Mouse (Mus musculus) neural tube, embryonic 11.5 days (tissue): ENCODE results near the gene Tnf. TPM values are rescaled to one million over a fixed set of nuclear protein-coding genes. Genes with fewer than 3 reads are reported as not detected.

Source experiments
- ATAC-seq: fragments of 200-750 bp; cut with Nextera tagmentation; 2 replicates; pipeline ENCODE4 v1.8.0; 2017; ENCODE audit warnings: moderate number of reproducible peaks, mild to moderate bottlenecking, moderate TSS enrichment, moderate library complexity; ENCODE audit not compliant: insufficient read depth, low FRiP score, low TSS enrichment
- DNase-seq: peaks from one replicate; pipeline ENCODE4 v3.0.0-alpha.2; 2015; ENCODE audit warnings: low spot score
- H3K27ac ChIP-seq: fragments of 300-500 bp; sonication (generic); 2 replicates; pipeline ENCODE4 v1.5.1; 2014; ENCODE audit warnings: low read depth, mild to moderate bottlenecking, low read length
- H3K27me3 ChIP-seq: fragments of 300-500 bp; sonication (generic); 2 replicates; pipeline ENCODE4 v1.6.1; 2014; ENCODE audit warnings: mild to moderate bottlenecking, low read length, mixed read lengths; ENCODE audit not compliant: control insufficient read depth, insufficient read depth
- H3K36me3 ChIP-seq: fragments of 300-500 bp; sonication (generic); 2 replicates; pipeline ENCODE4 v1.6.1; 2014; ENCODE audit warnings: mild to moderate bottlenecking, low read length, moderate library complexity, mixed read lengths; ENCODE audit not compliant: control insufficient read depth, insufficient read depth
- H3K4me1 ChIP-seq: fragments of 300-500 bp; sonication (generic); 2 replicates; pipeline ENCODE4 v1.6.1; 2014; ENCODE audit warnings: low read length, mixed read lengths; ENCODE audit not compliant: control insufficient read depth, insufficient read depth
- H3K4me2 ChIP-seq: fragments of 300-500 bp; sonication (generic); 2 replicates; pipeline ENCODE4 v1.6.1; 2014; ENCODE audit warnings: low read depth, mild to moderate bottlenecking, moderate library complexity
- H3K4me3 ChIP-seq: fragments of 300-500 bp; sonication (generic); 2 replicates; pipeline ENCODE4 v1.5.1; 2014; ENCODE audit warnings: low read depth, low read length
- H3K9ac ChIP-seq: fragments of 300-500 bp; sonication (generic); 2 replicates; pipeline ENCODE4 v1.6.1; 2014; ENCODE audit warnings: mild to moderate bottlenecking, low read length
- H3K9me3 ChIP-seq: fragments of 300-500 bp; sonication (generic); 2 replicates; pipeline ENCODE4 v1.6.1; 2016; ENCODE audit warnings: low read length; ENCODE audit not compliant: control insufficient read depth
- WGBS: fragments of 180-500 bp; shearing (Covaris S2); extraction: QIAGEN DNeasy Blood & Tissue Kit; methylation state at CpG from one replicate; pipeline ENCODE4 v1.1.7; 2014; 5-methylcytosine and 5-hydroxymethylcytosine counted together
- polyA plus RNA-seq: library from polyadenylated mRNA; unstranded; fragments of >200 nt; fragmentation: Nextera tagmentation; extraction: Ambion mirVana; gene quantifications from 2 replicates; pipeline ENCODE4 v1.2.1, GENCODE M21; 2014

Gene Tnf
- polyA plus RNA-seq, 1 experiment from 2014 or later = 0.16 TPM

GRCm38 (mm10) chr17:35209785-35210535 is 8.2 kb upstream of the Tnf start:
- Histone ChIP-seq H3K36me3 (no peaks in the 10 kb centered on the region), H3K27ac (no peak overlapping the region), H3K9me3 (no peaks in the 10 kb centered on the region), H3K4me2 (no peak overlapping the region), H3K4me3 (no peak overlapping the region), H3K4me1 (no peaks in the 10 kb centered on the region), H3K27me3 (peaks cover 4% of the 10 kb centered on the region; the same call in 1 of the 2 replicates), H3K9ac (no peak overlapping the region)
- no peak for DNase-seq
- ATAC-seq = no peak
- WGBS = 76% methylated on average over 12 of the region's 12 CpGs

- Histone ChIP-seq H3K9ac (0 out of 2 replicates have a peak overlapping the region, but pooled peaks have one; percentile 26), H3K27me3 (peaks cover 4% of the 10 kb centered on the region; the same call in 1 of the 2 replicates)
These were observed 3.6 kb upstream of the Tnf start for GRCm38 (mm10) chr17:35205380-35205769.

GRCm38 (mm10) chr17:35204494-35205379 is 2.9 kb upstream of the Tnf start, which contains the start of gene Lta:
Gene Lta (minus strand): TSS chr17:35205351.
- Histone ChIP-seq H3K4me3 (no peak within 1 kb of the TSS), H3K27me3 (peaks cover 4% of the 10 kb centered on the region; the same call in 1 of the 2 replicates), H3K4me1 (no peaks in the 10 kb centered on the region), H3K27ac (no peak within 1 kb of the TSS), H3K9ac (0 out of 2 replicates have a peak within 1 kb of the TSS, but pooled peaks have one; percentile 26), H3K4me2 (no peak within 1 kb of the TSS), H3K36me3 (no peaks in the 10 kb centered on the region), H3K9me3 (no peaks in the 10 kb centered on the region)
- WGBS = 24% methylated on average over 20 of the region's 20 CpGs
- ATAC-seq (no peak), DNase-seq (no peak)

More at GRCm38 (mm10) chr17:35205380-35205769, 3.6 kb upstream of the Tnf start:
- 55% methylated on average over 10 of the region's 10 CpGs for WGBS
- H3K36me3 ChIP-seq = no peaks in the 10 kb centered on the region
- no peaks in the 10 kb centered on the region for H3K9me3 ChIP-seq
- DNase-seq = no peak
- H3K4me3 ChIP-seq = no peak overlapping the region
- no peak overlapping the region for H3K27ac ChIP-seq
- H3K4me2 ChIP-seq = no peak overlapping the region
- H3K4me1 ChIP-seq = no peaks in the 10 kb centered on the region
- ATAC-seq = no peak

- Histone ChIP-seq H3K4me2 (no peak overlapping the region), H3K27ac (no peak overlapping the region), H3K36me3 (no peaks in the 10 kb centered on the region), H3K27me3 (peaks cover 7% of the 10 kb centered on the region; the same call in 1 of the 2 replicates), H3K4me3 (no peak overlapping the region), H3K9ac (no peak overlapping the region), H3K9me3 (no peaks in the 10 kb centered on the region), H3K4me1 (no peaks in the 10 kb centered on the region)
- DNase-seq (no peak), ATAC-seq (no peak)
- WGBS = 80% methylated on average over 4 of the region's 4 CpGs
These were observed 635 bp upstream of the Tnf start for GRCm38 (mm10) chr17:35202442-35202841.

GRCm38 (mm10) chr17:35201128-35201527 is 679 bp downstream of the Tnf start:
- peaks cover 12% of the 10 kb centered on the region for H3K27me3 ChIP-seq
- ATAC-seq (no peak), DNase-seq (no peak)
- H3K4me1 ChIP-seq = no peaks in the 10 kb centered on the region
- WGBS = 70% methylated on average over 11 of the region's 11 CpGs
- H3K9ac ChIP-seq = no peak overlapping the region
- H3K4me2 ChIP-seq = no peak overlapping the region
- no peak overlapping the region for H3K27ac ChIP-seq
- H3K9me3 ChIP-seq = no peaks in the 10 kb centered on the region
- H3K4me3 ChIP-seq = no peak overlapping the region
- no peaks in the 10 kb centered on the region for H3K36me3 ChIP-seq

- H3K9me3 ChIP-seq = no peaks in the 10 kb centered on the region
- WGBS = 93% methylated on average over 11 of the region's 11 CpGs
- no peak for ATAC-seq
- no peak overlapping the region for H3K9ac ChIP-seq
- H3K36me3 ChIP-seq = no peaks in the 10 kb centered on the region
- no peak for DNase-seq
- no peak overlapping the region for H3K27ac ChIP-seq
- H3K27me3 ChIP-seq = peaks cover 19% of the 10 kb centered on the region
- no peak overlapping the region for H3K4me2 ChIP-seq
- 0 out of 2 replicates have a peak, but pooled peaks cover 2% of the 10 kb centered on the region for H3K4me1 ChIP-seq
- H3K4me3 ChIP-seq = no peak overlapping the region
These were observed 1.4 kb downstream of the Tnf start for GRCm38 (mm10) chr17:35200398-35200797.

- no peak overlapping the region for H3K9ac ChIP-seq
- no peak overlapping the region for H3K27ac ChIP-seq
- peaks cover 25% of the 10 kb centered on the region for H3K27me3 ChIP-seq
- WGBS = 17% methylated on average over 8 of the region's 8 CpGs
- H3K4me3 ChIP-seq = no peak overlapping the region
- no peaks in the 10 kb centered on the region for H3K36me3 ChIP-seq
- no peak overlapping the region for H3K4me2 ChIP-seq
- H3K4me1 ChIP-seq = 0 out of 2 replicates have a peak, but pooled peaks cover 3% of the 10 kb centered on the region
- no peak for ATAC-seq
- H3K9me3 ChIP-seq = no peaks in the 10 kb centered on the region
- no peak for DNase-seq
These were observed 2.9 kb downstream of the Tnf start for GRCm38 (mm10) chr17:35198946-35199345.

- Histone ChIP-seq H3K9ac (no peak overlapping the region), H3K4me3 (no peak overlapping the region), H3K27ac (no peak overlapping the region), H3K4me2 (no peak overlapping the region), H3K4me1 (0 out of 2 replicates have a peak, but pooled peaks cover 3% of the 10 kb centered on the region), H3K36me3 (no peaks in the 10 kb centered on the region), H3K27me3 (peaks cover 25% of the 10 kb centered on the region), H3K9me3 (no peaks in the 10 kb centered on the region)
- no peak for DNase-seq
- ATAC-seq = no peak
- 67% methylated on average over 7 of the region's 7 CpGs for WGBS
These were observed 3.8 kb downstream of the Tnf start for GRCm38 (mm10) chr17:35198029-35198428.
